Mouse (Mus musculus) midbrain, embryonic 11.5 days (tissue): ENCODE results near the gene Plekhg5. TPM values are rescaled to one million over a fixed set of nuclear protein-coding genes. Genes with fewer than 3 reads are reported as not detected.

Experiments
- ATAC-seq: fragments of 200-750 bp; cut with Nextera tagmentation; 2 replicates; pipeline ENCODE4 v1.8.0; 2017; ENCODE audit warnings: moderate TSS enrichment, moderate library complexity; ENCODE audit not compliant: low FRiP score
- DNase-seq: peaks from one replicate; pipeline ENCODE4 v3.0.0; 2015; ENCODE audit warnings: low spot score; ENCODE audit errors: missing footprints
- H3K27ac ChIP-seq: fragments of 300-500 bp; sonication (generic); 2 replicates; pipeline ENCODE4 v1.5.1; 2014; ENCODE audit warnings: low read depth, low read length
- H3K27me3 ChIP-seq: fragments of 300-500 bp; sonication (generic); 2 replicates; pipeline ENCODE4 v1.6.1; 2014; ENCODE audit warnings: mild to moderate bottlenecking, low read length, moderate library complexity, mixed read lengths; ENCODE audit not compliant: control insufficient read depth, insufficient read depth
- H3K36me3 ChIP-seq: fragments of 300-500 bp; sonication (generic); 2 replicates; pipeline ENCODE4 v1.6.1; 2014; ENCODE audit warnings: mild to moderate bottlenecking, low read length, moderate library complexity, mixed read lengths; ENCODE audit not compliant: control insufficient read depth, insufficient read depth
- H3K4me1 ChIP-seq: fragments of 300-500 bp; sonication (generic); 2 replicates; pipeline ENCODE4 v1.6.1; 2014; ENCODE audit warnings: low read length; ENCODE audit not compliant: control insufficient read depth, insufficient read depth
- H3K4me2 ChIP-seq: fragments of 300-500 bp; sonication (generic); 2 replicates; pipeline ENCODE4 v1.6.1; 2014; ENCODE audit warnings: mild to moderate bottlenecking, moderate library complexity
- H3K4me3 ChIP-seq: fragments of 300-500 bp; sonication (generic); 2 replicates; pipeline ENCODE4 v1.5.1; 2014; ENCODE audit warnings: low read depth, low read length
- H3K9ac ChIP-seq: fragments of 300-500 bp; sonication (generic); 2 replicates; pipeline ENCODE4 v1.6.1; 2014; ENCODE audit warnings: low read length
- H3K9me3 ChIP-seq: fragments of 300-500 bp; sonication (generic); 2 replicates; pipeline ENCODE4 v1.6.1; 2016; ENCODE audit warnings: low read length; ENCODE audit not compliant: control insufficient read depth
- WGBS: fragments of 180-500 bp; shearing (Covaris S2); extraction: QIAGEN DNeasy Blood & Tissue Kit; methylation state at CpG from one replicate; pipeline ENCODE4 v1.1.7; 2014; 5-methylcytosine and 5-hydroxymethylcytosine counted together
- polyA plus RNA-seq: library from polyadenylated mRNA; unstranded; fragments of >200 nt; fragmentation: Nextera tagmentation; extraction: Ambion mirVana; gene quantifications from 2 replicates; pipeline ENCODE4 v1.2.1, GENCODE M21; 2014

Gene Plekhg5
- polyA plus RNA-seq, 1 experiment from 2014 or later, result 5.1 TPM

DNA sequence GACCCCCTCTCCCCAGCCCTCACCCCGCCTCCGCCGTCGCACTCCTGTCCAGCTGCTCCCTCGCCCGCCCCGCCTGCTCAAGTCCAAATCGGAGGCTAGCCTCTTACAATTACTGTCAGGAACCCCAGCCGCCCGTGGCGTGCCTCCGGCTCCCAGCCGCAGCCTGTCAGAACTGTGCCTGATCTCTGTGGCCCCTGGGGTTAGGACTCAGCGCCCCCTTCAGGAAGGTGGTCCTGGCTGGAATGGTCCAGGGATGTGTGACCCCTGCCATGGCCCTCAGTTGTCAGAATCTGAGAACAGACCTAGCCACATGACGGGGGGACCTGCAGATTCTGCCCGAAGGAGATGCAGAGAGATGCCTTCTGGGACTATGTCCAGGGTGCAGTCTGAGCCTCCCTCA, 41.8 kb downstream of the Plekhg5 start:
- peaks cover 50% of the 10 kb centered on the region for H3K27me3 ChIP-seq
- H3K4me1 ChIP-seq, result peaks cover 10% of the 10 kb centered on the region
- 61% methylated on average over 16 of the region's 16 CpGs for WGBS
- no peak overlapping the region for H3K27ac ChIP-seq
- DNase-seq (no peak), ATAC-seq (no peak)
- no peaks in the 10 kb centered on the region for H3K9me3 ChIP-seq
- H3K4me2 ChIP-seq, result no peak overlapping the region
- H3K9ac ChIP-seq, result no peak overlapping the region
- no peaks in the 10 kb centered on the region for H3K36me3 ChIP-seq
- no peak overlapping the region for H3K4me3 ChIP-seq

DNA sequence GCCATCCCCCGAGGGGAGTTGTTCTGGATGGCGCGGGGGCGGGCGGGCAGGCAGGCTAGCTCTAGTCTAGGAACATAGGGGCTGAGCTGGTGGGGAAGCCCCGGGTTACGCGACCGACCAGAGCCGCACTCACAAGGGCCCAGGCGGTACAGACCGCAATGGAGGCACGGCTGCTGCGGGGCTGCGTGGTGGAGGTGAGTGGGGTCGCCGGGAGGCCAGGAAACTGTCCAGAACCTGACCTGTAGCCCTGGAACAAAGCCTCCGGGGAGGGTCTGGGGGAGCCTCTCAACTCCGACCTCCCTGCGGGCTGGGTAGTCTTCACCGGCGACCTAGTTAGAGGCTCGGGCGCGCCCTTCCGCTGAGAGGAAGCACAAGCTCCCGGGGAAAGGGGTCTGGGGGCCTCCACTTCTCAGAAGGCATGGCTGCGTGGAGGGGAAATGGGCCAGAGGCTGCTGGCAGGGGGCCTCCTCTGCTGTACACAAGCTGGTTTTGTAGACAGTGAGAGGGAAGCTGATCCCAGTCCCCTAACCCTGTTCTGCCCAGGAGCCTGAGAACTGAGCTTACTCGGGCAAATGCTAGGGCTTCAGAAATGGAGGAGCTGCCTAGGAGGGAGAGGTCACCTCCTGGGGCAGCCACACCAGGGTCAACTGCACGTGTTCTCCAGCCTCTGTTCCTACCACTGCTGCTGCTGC, 43.8 kb downstream of the Plekhg5 start, which contains the start of gene Tnfrsf25:
Gene Tnfrsf25, plus strand, starts transcription at position 14 of the 692 bp plus-strand sequence.
- peak; percentile 90 for DNase-seq

DNA sequence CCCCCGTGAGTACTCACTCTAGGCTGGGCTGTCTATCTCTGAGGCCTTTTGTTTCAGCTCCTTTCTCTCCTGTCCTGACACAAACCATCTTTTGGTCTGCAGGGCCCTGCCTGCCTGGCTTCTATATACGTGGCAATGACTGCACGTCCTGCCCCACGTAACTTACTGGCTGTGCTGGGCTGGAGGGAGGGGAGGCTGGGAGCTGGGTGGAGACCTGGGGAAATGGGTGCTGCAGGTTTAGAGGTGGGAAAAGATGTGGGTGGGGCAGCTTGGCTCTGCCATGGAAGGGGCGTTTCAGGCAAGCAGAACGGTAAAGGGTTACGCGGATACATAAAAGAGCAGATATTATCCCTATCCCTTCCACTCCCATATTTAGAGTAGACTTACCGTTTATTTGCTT, 45.2 kb downstream of the Plekhg5 start:
- WGBS, result 71% methylated on average over 9 of the region's 9 CpGs
- Histone ChIP-seq H3K4me1 (peaks cover 20% of the 10 kb centered on the region), H3K9ac (no peak overlapping the region), H3K27me3 (peaks cover 85% of the 10 kb centered on the region), H3K9me3 (no peaks in the 10 kb centered on the region), H3K4me2 (no peak overlapping the region), H3K36me3 (no peaks in the 10 kb centered on the region), H3K27ac (no peak overlapping the region), H3K4me3 (no peak overlapping the region)
- no peak for ATAC-seq
- no peak for DNase-seq

More for the DNA sequence above, 43.8 kb downstream of the Plekhg5 start, which contains the start of gene Tnfrsf25:
- ATAC-seq, result 0 out of 2 replicates have a peak, but pooled peaks have one; percentile 14
- Histone ChIP-seq H3K9ac (0 out of 2 replicates have a peak within 1 kb of the TSS, but pooled peaks have one; percentile 22), H3K27ac (no peak within 1 kb of the TSS), H3K36me3 (no peaks in the 10 kb centered on the region), H3K9me3 (no peaks in the 10 kb centered on the region), H3K27me3 (peaks cover 70% of the 10 kb centered on the region), H3K4me2 (peak within 1 kb of the TSS; percentile 30), H3K4me1 (peaks cover 20% of the 10 kb centered on the region), H3K4me3 (0 out of 2 replicates have a peak within 1 kb of the TSS, but pooled peaks have one; percentile 2)
- 1% methylated on average over 30 of the region's 30 CpGs for WGBS

DNA sequence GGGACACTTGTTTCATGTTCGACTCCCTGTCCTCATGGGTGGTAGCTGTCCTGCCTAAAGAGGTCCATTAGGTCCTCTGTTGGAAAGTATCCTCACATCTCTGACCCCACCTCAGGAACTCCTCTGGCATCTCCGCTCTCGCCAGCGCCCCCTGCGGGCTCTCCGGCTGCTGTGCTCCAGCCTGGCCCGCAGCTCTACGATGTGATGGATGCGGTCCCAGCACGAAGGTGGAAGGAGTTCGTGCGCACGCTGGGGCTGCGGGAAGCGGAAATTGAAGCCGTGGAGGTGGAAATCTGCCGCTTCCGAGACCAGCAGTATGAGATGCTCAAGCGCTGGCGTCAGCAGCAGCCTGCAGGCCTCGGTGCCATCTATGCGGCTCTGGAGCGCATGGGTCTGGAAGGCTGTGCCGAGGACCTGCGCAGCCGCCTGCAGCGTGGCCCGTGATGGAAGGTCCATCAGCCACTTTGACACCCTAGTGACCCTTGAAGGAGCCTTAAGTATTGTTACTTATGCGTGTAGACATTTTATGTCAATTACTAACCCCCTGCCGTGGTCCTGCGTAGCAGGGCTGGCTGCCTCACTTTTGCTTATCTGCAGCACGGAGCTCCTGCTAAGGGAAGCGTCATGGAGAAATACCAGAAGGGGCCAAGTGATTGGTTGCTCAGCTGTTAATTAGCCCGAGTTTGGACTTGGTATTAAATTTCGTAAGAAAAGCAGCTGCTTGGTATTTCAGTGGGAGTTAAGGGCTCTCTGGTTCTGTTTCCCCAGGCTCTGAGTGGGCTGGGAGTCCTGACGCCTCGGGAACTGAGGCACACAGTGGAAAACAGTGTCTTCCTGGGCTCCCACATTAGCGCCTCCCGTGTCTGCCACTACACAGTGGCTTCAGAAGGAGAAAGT, 47.3 kb downstream of the Plekhg5 start:
- DNase-seq (peak; percentile 97), ATAC-seq (no peak)
- Histone ChIP-seq H3K4me2 (peak overlapping the region; percentile 22; the same call in 1 of the 2 replicates), H3K9ac (no peak overlapping the region), H3K9me3 (no peaks in the 10 kb centered on the region), H3K27me3 (peaks cover 97% of the 10 kb centered on the region), H3K27ac (no peak overlapping the region), H3K36me3 (no peaks in the 10 kb centered on the region), H3K4me1 (peaks cover 20% of the 10 kb centered on the region), H3K4me3 (peak overlapping the region; percentile 6; the same call in 1 of the 2 replicates)
- 3% methylated on average over 39 of the region's 39 CpGs for WGBS

DNA sequence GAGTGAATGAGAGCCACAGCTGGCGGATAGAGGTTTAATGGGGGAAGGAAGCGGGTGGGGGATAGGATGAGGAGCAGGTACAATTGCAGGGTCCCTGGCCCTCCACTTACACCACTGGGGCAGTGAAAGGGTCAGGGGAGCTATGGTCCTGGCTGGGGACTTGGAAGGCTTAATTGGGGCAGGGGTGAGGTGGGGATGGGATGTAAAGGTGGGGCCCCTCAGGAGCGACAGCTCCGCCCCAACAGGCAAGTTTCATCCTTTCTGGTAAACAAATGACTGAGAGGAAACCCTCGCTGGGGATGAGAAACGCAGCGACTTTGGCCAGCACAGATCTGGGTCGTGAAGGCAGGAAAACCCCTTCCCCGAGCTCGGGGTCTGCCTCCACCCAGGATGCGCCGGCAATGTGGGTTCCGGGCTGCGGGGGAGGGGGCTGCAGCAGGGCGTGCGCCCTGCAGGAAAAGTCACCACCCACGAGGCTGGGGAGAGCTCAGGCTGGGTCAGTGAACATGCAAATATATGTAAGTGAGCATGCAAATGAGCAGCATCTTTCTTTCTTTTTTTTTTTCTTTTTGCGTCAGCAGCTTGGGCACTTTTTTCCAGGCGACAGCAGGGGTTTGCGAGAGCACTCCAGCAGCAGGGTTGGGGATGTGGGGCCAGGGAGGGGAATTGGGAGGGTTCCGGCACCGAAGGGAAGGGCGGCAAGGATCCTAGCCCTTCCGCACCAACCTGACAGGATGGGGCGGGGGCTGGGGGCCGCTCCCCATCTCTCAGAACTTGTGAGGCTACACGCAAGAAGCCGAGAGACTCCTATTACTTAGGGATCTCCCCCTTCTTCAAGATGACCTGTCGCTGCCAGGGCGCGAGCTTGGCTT, 48.2 kb downstream of the Plekhg5 start:
- DNase-seq (peak; percentile 87), ATAC-seq (no peak)
- Histone ChIP-seq H3K27ac (no peak overlapping the region), H3K4me2 (peak overlapping the region; percentile 27; the same call in 1 of the 2 replicates), H3K36me3 (no peaks in the 10 kb centered on the region), H3K9me3 (no peaks in the 10 kb centered on the region), H3K4me1 (peaks cover 20% of the 10 kb centered on the region), H3K4me3 (no peak overlapping the region), H3K9ac (no peak overlapping the region), H3K27me3 (peaks cover 98% of the 10 kb centered on the region)
- WGBS, result 1% methylated on average over 31 of the region's 31 CpGs

DNA sequence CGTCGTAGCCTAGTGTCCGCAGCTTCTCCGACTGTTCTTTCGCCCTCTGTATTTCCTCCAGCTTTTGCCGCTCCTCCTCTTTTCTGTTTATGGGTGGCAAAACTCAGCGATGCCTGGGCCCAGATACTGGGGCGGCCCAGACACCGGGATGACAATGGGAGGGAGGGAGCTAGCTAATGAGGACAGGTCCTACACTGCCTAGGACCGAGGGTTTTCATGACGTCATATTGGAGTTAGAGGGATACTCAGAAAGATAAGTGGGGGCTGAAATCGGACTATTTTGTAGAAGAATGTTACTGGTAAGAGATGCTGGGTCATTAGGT, 48.8 kb downstream of the Plekhg5 start:
- H3K27me3 ChIP-seq, result peaks cover 99% of the 10 kb centered on the region
- H3K4me1 ChIP-seq, result peaks cover 17% of the 10 kb centered on the region
- peak; percentile 94 for DNase-seq
- no peaks in the 10 kb centered on the region for H3K9me3 ChIP-seq
- H3K36me3 ChIP-seq, result no peaks in the 10 kb centered on the region
- peak overlapping the region; percentile 27; the same call in 1 of the 2 replicates for H3K4me2 ChIP-seq
- WGBS, result under 1% methylated on average over 12 of the region's 12 CpGs
- ATAC-seq, result no peak
- no peak overlapping the region for H3K9ac ChIP-seq
- no peak overlapping the region for H3K27ac ChIP-seq
- H3K4me3 ChIP-seq, result no peak overlapping the region

DNA sequence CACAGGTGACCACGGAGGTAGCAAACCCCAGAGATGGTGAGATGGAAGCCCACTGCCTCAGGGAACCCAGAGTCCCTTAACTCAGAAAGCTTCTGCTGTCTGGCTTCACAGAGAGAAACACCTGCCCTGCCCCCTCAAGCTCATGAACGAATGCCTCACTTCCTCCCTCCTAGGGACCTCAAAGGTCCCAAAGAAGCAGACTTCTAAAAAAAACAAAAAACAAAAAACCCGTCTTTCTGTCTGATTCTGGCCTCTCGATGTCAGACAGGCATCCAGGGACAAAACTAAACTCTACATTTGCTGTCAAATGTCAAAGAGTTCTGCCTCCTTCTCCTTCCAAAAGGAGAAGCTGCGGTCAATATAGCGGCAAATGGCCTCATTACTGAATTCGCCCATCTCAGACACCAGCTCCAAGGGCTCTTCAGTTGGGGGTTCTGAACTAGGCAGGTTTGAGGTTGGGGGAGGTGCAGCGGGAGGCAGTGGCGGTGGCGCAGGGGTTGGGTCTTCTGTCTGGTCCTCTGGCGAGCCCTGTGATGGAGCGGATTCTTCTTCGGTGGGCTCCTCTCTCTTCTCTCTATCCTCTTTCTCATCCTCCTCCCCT, 52.2 kb downstream of the Plekhg5 start:
- H3K27ac ChIP-seq, result no peak overlapping the region
- H3K9me3 ChIP-seq, result no peaks in the 10 kb centered on the region
- peaks cover 99% of the 10 kb centered on the region for H3K27me3 ChIP-seq
- 5% methylated on average over 13 of the region's 13 CpGs for WGBS
- DNase-seq (no peak), ATAC-seq (no peak)
- no peaks in the 10 kb centered on the region for H3K36me3 ChIP-seq
- H3K4me2 ChIP-seq, result no peak overlapping the region
- peaks cover 18% of the 10 kb centered on the region for H3K4me1 ChIP-seq
- H3K4me3 ChIP-seq, result no peak overlapping the region
- no peak overlapping the region for H3K9ac ChIP-seq
